Mouse (Mus musculus): ENCODE measurements around the gene Thbs3.

- TF ChIP-seq HCFC1 (IDR thresholded peaks at IDR 0.05; ENCODE audit: low read depth, low read length) (no peak), POLR2A (IDR thresholded peaks at IDR 0.05; ENCODE audit: low read depth, low read length) (no peak), CTCF (conservative IDR thresholded peaks at IDR 0.05 in 1 of 2, IDR thresholded peaks at IDR 0.05 in 1 of 2; ENCODE audit: low read depth in 2 of 2, low read length in 2 of 2) (no peak)
Observed at GRCm38 (mm10) chr3:89165268-89165870, 49.6 kb upstream of the Thbs3 start.

Data from CH12.LX (cell line).